Mouse (Mus musculus) olfactory bulb, adult 2 months (tissue): ENCODE data around the gene Fyn.

ENCODE experiments used
- CTCF ChIP-seq: fragments of 200-500 bp; IDR thresholded peaks from 2 replicates; pipeline ENCODE4 v1.5.1; 2012; ENCODE audit warnings: low read depth, mild to moderate bottlenecking, low read length, moderate library complexity; ENCODE audit not compliant: insufficient read depth
- POLR2A ChIP-seq: fragments of 200-500 bp; IDR thresholded peaks from 2 replicates; pipeline ENCODE4 v1.6.1; 2012; ENCODE audit warnings: mild to moderate bottlenecking, low read depth, low read length, moderate library complexity; ENCODE audit not compliant: insufficient read depth

GRCm38 (mm10) chr10:39612131-39612530, 243.5 kb downstream of the Fyn start:
- no peak for TF ChIP-seq POLR2A
- no peak for TF ChIP-seq CTCF
